Mouse (Mus musculus): ENCODE measurements at regions not wholly inside any gene's neighbourhood (a gene's known extent, or its start where the extent isn't known, plus 50 kb on each side); places are given as distances from the start of the nearest gene placed in this dataset.
A peak's percentile ranks its signal among the peaks of the same experiment; 100 is the strongest.

DNA sequence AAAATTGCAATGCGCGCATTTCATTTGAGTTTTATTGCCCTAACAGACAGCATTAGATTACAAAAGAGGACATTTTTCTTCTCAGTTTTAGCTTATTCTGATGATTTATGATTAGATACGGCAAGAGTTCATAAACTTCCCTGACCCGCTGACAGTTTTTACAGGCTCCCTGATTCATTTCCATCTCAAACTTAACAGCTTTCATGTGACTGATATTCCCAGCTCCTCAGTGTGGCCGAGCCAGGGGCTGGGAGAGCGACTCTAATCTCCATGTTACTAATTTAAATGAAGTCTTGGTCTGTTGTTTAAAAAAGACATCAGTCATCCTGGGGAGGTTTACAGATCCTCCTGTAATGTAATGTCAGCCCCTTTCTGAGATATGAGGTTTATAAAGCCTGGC, 355.5 kb upstream of the Prox1 start:
- DNase-seq (ENCODE audit: extremely low spot score): no peak

DNA sequence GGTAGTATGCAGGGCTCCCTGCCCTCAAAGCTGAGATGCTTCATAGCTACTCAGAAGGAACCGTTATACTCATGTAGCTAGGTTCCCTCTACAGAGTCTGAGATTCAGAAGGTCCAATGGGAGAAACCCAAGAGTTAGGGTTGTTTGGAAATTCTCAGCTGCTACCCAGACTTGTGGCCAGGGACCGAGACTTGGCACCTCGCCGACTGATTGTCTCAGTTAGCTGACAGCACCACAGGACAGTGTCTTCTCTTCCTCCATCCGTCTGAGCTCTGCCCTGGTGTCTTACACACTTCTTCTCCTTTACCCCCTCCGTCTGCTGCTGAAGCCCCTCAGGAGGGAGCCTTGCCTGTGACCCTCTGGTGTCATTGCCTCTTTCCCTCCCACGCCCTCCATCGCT, 329.6 kb upstream of the Prox1 start:
- DNase-seq (ENCODE audit: extremely low spot score): no peak

DNA sequence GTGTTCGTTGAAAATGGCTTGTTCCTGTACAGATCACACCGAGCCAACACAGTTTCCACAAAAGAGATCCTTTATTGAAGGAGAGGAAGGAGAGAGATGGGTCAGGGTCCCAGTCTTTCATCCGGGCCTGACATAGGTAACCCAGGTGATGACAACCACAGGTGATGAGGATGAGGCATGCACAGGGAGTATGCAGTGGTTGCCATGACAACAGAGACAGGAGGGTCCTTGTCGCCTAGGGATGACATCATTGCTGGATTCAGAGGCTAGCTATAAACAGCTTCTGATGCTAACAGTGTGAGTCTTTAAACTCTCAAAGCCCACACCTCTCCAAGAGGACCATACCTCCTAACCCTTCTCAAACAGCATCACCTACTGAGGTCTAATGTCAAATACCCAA, 327.0 kb upstream of the Prox1 start:
- DNase-seq (ENCODE audit: extremely low spot score): no peak

DNA sequence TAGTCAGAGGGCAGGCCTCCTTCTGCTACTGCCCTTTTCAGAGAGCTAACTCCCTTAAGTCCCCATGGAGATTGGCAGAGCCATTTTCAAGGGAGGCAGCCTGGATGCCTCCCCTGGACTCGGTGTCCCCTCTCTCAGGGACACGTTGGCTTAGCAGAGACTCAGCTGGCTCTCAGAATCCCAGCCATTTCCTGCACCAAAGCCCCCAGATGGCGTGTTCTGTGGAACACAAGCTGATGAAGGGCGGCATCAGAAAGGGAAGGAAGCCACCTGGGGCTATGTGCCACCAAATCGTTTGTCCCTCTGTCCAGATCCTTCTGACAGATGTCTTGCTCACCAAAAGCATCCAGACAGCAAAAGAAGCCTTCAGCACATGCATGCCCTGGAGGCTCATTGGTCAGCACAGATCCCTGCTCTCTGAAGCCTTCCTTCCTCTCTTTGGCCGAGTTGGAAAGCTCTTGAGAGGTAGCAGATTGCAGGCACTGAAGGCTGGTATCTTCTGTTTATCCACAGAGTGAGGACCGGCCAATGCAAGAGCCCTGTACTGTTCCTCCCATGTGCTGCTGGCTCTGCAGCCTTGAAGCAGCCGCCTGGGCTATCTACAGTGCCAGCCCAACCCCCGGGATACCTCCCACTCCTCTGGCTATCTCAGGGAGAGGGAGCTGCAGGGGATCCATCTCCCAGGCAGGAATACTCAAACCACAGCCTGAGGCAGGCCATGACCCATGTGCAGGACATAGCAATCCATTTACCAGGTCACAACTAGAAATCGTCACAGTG, 325.4 kb upstream of the Prox1 start:
- DNase-seq (ENCODE audit: extremely low spot score): no peak

DNA sequence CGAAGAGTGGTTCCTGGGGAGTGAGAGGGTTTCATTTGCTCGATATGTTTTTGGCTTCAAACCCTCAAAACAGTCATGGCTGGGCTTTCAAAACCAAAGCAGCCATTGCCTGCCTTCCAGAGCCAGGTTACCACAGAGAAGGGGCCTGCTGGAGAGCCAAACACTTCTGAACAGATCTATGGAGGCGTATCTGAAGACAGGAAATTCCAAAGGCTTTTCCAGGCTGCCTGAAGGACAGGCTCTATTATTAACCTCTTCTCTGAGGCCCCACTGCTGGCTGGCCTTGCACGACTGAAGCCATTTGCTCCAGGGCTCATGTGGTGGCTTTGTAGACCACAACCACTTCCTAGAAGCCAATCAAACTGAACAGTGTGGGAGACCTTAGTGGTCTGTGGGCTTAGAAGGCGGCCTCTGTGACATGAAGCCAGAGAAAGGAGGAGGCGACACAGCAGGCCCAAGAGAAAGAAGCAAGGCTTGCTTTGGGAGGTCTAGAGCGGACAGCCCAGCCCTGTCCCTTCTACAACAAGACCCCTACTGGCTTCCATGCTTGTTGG, 316.1 kb upstream of the Prox1 start:
- DNase-seq (ENCODE audit: extremely low spot score): no peak

DNA sequence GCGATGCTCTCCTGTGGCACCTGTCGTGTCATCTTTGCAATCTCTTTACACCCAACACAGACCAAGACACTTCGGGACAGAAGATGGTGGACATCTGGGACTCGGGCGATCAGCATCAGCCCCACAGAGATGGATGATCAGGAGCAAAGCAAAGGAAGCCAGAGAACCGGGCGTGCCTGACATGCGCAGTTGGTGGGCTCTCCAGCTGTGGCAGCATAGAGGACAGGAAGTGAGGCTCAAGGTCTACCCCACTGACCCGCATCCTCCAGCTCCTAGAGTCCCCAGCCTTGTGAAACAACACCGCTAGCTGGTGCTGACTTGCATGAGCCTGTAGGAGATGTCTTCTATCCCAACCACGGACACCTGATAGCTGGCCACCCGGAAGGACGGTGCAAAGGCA, 312.9 kb upstream of the Prox1 start:
- DNase-seq (ENCODE audit: extremely low spot score): no peak

DNA sequence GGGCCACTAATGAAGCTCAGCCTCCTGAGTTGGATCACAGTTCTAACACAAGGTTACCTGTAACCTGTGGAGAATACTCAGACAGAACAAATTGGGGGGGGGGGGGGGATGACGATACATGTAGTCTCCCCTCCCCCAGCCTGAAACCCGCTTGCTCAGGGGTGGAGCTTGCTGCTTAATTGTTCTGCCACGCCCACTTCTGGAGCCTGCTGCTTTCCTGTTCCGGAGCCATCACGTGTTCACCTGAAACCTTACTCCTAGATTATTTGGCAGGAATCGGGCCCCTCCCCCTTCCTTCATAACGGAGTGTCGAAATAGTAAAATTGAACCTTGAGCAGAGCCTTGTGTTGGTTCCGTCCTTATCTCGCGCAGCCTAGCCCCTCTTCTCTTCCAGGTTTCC, 310.6 kb upstream of the Prox1 start:
- DNase-seq (ENCODE audit: extremely low spot score): no peak

DNA sequence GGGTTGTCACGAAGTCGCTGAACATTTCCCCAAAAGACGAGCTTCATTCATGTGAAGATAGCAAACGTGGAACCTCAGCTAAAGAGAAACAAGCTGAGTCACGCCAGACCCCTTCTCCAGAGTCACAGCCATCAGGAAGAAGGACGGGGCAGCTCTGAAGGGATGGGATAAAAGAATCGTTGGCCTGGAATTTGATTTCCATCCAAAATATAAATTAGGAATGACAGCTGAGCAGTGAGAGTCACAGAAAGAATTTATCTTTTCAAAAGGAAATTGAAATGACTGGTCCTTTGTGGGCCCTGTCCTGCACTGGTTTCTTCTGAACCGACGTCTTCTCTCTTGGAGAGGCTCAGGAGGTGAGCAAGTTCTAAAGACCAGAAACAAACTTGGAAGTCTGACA, 310.1 kb upstream of the Prox1 start:
- DNase-seq (ENCODE audit: extremely low spot score): no peak

DNA sequence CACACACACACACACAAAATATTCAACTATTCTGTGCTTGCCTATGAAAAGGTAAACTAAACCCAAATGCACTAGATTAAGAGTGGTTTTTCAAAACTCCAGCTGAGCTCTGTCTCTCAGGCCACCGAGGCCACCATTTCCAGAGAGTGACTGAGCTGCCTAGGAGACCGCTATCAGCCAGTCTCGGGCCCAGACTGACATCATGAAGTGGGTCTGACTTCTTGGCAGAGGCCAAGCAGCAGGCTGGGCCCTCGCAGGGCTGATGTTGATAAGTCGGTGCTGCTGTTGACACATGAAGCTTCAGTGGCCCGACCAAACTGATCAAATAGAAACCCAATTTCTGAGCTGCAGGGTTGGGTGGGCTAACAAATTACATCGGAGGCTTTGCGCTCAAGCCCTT, 302.2 kb upstream of the Prox1 start:
- no peak for DNase-seq (ENCODE audit: extremely low spot score)

DNA sequence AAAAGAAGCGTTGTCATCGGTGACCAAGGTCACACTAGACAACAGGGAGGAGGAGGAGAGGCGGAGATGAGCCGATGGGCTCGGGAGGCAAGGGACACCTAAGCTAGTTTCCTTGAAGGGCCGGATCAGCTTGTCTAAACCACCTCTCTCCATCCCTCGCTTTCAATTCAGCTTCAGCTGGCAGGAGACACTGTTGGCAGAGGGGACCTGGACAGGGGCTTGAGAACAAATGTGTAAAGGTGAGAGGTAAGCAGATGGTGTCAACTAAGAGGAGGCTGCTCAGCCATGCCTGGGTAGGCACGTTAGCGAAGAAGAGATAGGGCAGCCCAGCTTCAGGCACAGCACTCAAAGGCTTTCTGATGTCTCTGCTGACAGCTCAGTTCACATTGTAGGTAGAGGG, 299.8 kb upstream of the Prox1 start:
- DNase-seq (ENCODE audit: extremely low spot score): no peak

DNA sequence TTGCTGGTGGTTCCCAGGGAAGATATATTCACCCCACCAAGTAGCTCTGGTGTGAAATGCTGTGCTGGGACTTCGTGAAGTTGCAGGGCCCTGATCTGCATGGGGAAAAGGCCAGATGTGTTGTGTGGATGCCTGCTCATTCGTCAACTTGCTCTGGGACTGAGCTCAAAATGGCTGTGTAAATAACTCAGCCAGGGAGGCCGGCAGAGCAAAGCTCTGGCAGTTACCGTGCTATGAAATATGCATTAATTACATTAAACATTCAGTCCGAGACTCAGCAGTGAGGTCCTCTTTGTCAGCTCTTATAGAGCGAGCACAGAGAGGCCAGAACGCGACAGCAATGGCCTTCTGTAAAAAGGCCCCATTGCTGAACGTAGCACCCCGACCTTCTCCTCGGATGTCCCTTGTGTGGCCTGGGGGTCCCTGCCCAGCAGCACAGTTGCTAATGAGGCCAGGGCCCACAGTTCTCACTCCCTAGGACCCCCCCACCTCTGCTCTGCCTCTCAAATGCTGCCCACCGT, 287.1 kb upstream of the Prox1 start:
- DNase-seq (ENCODE audit: extremely low spot score): no peak

DNA sequence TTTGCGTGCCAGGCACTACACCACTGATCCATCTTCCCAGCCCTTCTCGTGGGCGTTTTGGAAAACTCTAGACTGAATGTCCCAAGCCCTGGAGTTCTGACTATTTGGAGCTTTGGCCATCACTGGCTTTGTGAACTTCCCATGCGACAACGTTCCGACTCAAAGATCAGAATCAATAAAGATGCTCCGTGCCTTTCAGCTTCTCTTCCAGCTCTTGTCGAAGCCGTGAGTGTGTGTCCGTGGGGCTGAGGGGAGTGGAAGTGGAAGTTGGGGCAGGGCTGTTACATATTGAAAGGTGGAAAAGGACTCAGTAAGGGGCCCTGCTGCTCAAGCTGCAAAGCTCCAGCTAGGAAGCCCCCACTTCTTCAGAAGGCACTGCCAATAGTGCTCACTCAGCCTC, 283.0 kb upstream of the Prox1 start:
- DNase-seq (ENCODE audit: extremely low spot score): no peak

DNA sequence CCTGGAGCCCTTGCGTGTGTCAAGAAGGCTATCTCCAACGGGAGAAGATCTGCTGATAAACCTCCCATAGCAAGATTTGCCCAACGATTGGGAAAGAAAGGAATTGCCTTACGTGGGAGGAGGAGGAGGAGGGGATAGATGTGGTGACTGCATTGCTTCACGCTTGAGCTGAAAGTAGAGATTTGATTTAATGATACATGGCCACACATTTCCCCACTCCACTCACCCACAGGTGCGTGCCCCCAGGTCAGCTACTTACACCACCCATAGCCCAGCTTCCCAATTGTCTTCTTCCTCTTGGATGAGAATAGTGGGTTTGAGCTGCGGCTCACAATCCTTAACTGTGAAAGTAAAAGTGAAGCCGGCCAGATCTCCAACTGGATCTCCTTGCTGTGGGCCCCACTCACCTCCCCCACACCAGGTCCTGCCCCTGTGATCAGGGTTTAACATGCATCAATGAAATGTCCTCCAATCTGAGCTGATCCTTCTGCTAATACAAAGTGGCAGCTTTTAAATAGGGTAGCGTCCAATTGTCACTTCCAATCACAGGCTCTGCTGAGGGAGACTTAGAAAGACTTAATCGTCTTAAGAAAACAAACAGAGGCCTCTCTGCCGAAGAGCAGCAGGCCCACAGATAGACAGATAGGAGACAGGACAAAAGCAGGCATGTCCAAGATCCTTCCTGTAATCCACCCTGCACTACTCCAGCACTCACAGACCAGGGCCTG, 281.8 kb upstream of the Prox1 start:
- peak; percentile 10 for DNase-seq (ENCODE audit: extremely low spot score)

DNA sequence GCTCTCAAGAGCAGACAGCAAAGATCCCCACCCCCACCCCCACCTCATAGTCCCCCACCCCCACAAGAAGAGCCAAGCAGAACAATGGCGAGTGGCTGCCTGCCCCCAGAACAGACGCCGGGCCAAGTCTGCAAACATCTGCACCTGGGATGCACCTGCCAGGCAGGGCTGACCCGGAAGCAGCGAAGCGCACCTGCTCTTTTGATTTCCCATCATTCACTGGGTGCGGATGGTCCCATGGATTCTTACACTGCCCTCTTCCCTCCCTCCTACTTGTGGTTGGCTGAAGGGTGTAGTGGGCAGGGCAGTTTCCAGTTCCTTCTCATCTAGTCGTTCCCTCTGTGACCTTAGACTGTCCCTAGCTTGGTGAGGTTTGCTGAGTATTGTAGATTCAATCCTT, 277.7 kb upstream of the Prox1 start:
- no peak for DNase-seq (ENCODE audit: extremely low spot score)

DNA sequence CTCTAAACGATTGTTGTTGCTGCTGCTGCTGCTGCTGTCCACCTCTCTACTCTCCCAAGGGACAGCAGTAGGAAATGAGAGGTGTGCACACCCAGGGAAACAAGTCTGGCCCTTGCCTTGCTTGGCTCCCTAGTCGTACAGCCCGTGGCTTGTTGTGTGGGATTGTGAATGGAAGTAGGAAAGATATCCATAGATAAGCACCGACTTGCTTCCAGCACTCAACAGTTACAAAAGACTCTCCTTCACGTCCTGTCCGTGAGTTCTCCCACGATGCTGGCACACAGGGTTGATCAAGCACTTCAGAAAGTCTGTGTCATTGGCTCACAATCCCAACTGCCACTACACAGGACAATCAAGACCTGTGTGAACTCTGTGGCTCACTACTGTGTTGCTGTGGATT, 276.7 kb upstream of the Prox1 start:
- DNase-seq (ENCODE audit: extremely low spot score): no peak

DNA sequence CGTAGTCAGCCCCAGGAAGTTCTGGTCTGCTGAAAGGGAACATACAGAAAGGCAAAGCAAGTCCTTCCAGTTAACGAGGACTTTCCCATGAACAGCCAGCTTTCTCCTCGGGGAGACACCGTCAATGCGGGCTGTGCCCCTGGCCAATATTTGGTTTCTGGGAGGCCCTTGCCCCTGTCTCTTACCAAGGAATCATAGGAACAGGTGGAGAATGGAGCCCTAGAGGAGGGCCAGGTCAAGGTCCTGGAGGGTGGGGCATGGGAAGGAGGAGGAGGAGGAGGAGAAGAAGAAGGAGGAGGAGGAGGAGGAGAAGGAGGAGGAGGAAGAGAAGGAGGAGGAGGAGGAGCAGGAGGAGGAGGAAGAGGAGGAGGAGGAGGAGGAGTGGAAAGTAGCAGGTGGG, 276.2 kb upstream of the Prox1 start:
- DNase-seq (ENCODE audit: extremely low spot score): no peak

DNA sequence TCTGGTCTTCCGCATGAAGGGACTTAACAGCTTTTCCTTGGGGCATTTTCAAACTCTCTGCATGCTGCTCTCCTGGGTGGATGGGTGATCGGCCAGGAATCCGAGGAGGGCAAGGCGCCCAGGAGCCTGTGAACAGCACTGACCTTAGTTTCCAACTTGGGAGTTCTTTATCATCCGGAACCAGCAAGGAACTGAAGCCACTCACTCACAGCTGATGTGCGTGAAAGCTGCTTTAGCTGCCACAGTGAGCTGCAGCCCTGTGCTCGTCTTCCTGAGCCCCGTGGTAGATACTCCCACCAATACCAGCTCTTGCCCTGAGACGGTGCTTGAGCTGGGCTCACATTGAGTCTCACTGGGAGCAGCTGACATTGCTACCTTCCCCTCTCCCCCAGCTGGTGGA, 273.9 kb upstream of the Prox1 start:
- no peak for DNase-seq (ENCODE audit: extremely low spot score)

DNA sequence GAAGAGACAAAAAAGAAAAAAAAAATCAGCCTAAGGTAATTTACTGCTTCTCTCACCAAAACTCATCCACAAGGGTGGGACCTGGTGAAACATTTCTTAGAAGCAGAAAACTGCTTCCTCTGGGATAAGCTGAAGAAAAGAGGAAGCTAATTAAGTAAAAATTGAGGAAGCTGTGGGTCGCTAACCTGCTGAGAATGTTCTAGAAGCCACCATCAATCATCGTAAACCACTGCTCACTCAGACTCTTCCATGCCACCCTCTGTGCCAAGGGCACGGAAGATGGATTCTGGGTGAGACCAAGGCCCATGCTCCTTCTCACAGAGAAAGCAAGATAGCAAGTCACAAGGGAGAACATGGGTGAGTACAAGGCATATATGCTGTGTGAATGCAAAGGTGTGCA, 272.7 kb upstream of the Prox1 start:
- DNase-seq (ENCODE audit: extremely low spot score): no peak

DNA sequence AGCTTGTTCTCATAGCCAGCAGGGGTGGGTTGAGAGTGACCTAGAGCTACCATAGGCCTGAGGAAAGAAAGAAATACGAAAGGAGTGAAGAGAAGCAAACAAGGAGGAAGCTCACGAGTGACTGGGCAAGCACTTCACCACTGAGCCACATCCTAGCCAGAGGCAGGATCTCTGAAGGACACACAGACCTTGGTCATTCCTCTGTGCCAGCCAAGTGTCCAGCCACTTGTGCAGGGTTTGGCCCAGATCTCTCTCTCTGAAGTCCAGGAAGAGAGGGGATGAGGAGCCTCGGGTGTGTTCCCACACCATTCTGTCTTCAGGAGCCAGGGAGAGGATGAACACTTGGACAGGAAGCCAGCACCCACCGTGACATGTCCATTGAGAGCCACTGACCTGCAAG, 271.7 kb upstream of the Prox1 start:
- DNase-seq (ENCODE audit: extremely low spot score): no peak

DNA sequence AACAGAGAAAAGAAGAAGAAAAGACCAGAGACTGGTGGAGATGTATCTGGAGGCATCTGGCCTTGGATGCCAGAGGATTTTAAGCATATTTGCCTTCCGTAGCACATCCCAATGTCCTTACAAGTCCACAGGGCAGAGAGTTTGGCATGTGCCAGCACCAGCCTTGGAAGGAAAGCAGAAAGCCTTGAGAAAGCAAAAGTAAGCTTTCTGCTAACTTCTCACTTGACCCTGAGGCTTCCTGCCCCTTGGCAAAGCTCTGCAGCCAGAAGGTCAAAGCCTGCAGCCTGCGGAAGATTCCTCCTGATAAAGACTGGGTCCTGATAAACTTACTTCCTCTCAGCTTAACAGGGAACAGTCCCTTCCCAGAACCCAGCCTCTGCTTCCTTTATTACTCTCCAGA, 268.3 kb upstream of the Prox1 start:
- no peak for DNase-seq (ENCODE audit: extremely low spot score)

DNA sequence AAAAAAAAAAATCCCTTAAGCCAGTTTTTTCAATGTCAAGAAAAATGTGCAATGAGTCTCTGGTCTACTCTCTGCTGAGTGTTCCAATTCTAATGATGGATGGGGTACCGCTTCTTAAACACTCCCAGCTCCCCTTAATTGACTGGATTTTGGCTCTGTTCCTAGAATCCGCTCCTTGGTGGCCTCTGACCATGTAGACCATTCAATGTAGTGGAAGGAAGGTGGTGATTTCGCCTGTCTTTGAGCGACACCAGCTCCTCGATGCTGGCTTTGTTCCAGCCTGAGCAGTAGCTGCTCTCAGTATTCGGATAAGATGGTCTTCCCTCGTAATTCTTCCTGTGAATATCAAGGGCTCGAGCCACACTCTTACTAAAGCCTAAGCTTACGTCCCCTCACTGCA, 252.4 kb upstream of the Prox1 start:
- DNase-seq (ENCODE audit: extremely low spot score): no peak

DNA sequence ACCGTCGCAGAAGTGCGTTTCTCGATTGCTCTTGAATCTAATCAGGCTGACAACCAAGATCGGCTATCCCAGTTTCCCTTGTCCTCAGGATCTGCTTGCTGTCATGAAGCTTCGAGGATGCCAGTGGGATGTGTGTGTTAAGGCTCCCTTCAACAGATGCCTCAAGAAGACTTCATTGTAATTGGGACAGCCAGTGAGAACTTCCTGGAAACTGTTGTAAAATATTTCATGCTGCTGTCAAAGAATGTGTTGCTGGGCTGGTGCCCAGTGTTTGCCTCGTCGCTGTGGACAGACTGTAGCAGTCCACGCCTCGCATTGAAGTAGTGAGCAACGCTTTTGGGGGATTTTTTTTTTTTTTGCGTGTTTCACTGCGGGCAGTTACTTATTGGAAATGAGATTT, 249.2 kb upstream of the Prox1 start:
- DNase-seq (ENCODE audit: extremely low spot score): no peak

DNA sequence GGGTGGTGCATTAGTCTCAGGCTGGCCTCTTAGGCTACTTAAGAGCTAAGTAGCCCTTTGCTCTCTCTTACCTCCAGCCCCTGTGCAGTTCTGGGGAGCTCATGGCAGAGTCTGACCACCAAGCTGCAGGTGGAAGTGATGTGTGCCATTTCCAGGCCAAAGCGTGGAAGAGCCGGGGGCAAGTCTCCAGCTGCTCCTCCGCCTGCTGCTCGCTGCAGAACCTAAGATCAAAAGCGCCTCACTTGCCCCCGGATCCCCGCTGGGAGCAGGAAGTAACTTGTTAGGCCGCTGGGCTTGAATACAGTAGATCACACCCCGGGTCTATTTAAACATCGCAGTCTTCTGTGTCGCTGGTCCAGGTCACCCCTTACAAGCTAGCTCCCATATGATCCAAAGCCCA, 246.8 kb upstream of the Prox1 start:
- DNase-seq (ENCODE audit: extremely low spot score): peak; percentile 8

Measured in embryo, embryonic 9.5 days (tissue).